Mouse (Mus musculus) gonadal fat pad, adult 2 months (tissue): ENCODE measurements at regions not wholly inside any gene's neighbourhood (a gene's known extent, or its start where the extent isn't known, plus 50 kb on each side); places are given as distances from the start of the nearest gene placed in this dataset.
A peak's percentile ranks its signal among the peaks of the same experiment; 100 is the strongest.

ENCODE experiments used
- DNase-seq: peaks from one replicate; pipeline ENCODE4 v3.0.0-alpha.2; 2012; ENCODE audit warnings: low read depth

DNA sequence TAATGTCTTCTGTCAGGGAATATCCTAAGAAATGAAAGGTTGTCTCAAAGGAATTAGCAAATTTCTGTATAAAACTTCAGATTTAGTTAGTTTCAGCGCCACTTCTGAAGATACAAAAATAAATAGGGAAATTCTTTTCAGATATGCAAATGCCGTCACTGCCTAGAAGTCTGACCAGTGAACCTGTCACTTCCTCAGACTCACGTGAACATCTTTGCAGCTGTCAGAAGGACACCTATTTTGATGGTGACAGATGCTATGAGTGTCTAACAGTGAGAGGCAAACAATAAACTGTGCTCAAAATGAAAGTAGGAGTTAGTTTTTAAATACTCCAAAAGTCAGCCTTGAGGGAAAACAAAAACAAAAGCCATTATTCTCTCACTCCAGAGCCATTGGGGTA, 57.5 kb upstream of the Igf1r start:
- no peak for DNase-seq

DNA sequence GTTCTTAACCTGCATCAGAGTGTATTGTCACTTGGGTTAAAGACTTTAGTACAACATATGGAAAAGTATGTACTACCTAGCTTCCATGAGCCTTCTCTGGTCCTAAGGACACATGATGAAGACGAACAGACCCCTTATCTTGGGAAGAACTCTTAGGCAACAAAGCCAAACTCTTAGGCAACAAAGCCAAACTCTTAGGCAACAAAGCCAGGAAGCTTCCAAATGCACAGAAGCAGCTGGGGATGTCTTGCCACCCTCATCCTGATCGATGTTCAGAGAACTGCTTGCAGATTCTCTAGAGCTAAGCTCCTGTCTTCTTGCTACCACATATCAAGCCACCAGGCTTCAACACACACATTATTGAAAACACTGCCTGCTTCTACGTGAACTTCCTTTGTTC, 59.7 kb upstream of the Igf1r start:
- DNase-seq = no peak

GRCm38 (mm10) chr7:67883040-67883439, 69.6 kb upstream of the Igf1r start:
- no peak for DNase-seq

DNA sequence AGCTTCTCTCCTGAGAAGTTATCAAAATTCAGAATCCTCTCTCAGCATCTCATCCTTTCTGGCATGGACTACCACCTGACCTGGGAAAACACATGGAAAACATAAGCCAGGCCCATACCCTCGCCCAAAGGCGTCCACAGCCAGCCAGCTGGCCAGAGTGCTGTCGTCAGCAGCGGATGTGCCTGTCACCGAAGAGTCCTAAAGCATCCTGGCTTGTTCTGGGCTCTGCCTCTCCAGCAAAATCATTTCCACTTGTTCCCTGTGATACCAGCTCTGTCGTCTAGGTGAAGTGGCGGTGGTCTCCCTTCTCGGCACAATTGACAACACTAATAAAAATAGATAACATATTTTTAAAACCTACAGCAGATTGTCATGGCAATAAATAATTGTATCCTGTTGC, 70.0 kb upstream of the Igf1r start:
- no peak for DNase-seq

- DNase-seq = no peak
Measured at GRCm38 (mm10) chr7:67878226-67878625, 74.4 kb upstream of the Igf1r start.

GRCm38 (mm10) chr7:67877587-67877986, 75.0 kb upstream of the Igf1r start:
- DNase-seq = no peak

- DNase-seq = no peak
Measured at GRCm38 (mm10) chr7:67854080-67855022, 94.8 kb upstream of the Synm start.

DNA sequence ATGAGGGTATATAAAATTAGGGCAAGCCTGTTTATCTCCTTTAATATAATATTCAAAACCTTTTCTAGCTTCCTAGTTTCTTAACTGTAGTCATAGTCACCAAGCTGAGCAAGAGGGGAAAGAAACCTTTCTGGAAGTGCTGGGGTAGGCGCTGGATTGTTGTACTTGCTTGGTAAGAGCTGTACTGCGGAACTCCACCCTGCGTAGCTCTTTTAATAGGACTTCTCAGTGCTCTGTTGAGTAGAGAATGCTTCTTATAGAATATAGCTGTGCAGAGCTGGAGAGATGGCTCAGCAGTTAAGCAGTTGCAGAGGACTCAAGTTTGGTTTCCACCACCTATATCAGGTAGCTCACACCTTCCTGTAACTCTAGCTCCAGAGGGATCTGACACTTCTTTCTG, 93.3 kb upstream of the Synm start:
- DNase-seq = no peak

- no peak for DNase-seq
Measured at GRCm38 (mm10) chr7:67849509-67849862, 89.9 kb upstream of the Synm start.

GRCm38 (mm10) chr7:67848589-67849508, 89.3 kb upstream of the Synm start:
- no peak for DNase-seq

GRCm38 (mm10) chr7:67846796-67847195, 87.3 kb upstream of the Synm start:
- DNase-seq = no peak

DNA sequence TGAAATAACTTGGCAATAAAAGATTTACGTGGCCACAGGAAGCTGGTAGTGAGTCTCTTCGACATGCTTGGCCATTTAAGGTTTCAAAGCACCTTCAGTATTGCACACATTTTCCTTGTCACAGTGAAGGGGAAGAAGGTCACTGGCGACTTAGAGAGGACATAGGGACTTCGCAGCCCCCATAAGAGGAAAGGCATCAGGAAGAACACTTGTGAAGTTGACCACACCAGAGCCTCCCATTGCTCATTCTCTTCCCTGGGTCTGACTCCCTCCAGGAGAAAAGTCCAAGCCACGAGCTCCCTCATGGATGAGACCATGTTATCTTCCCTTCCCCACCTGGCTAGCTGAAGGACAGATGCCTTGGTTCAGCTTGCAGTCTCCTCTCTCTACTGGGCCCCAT, 77.4 kb upstream of the Synm start:
- no peak for DNase-seq

DNA sequence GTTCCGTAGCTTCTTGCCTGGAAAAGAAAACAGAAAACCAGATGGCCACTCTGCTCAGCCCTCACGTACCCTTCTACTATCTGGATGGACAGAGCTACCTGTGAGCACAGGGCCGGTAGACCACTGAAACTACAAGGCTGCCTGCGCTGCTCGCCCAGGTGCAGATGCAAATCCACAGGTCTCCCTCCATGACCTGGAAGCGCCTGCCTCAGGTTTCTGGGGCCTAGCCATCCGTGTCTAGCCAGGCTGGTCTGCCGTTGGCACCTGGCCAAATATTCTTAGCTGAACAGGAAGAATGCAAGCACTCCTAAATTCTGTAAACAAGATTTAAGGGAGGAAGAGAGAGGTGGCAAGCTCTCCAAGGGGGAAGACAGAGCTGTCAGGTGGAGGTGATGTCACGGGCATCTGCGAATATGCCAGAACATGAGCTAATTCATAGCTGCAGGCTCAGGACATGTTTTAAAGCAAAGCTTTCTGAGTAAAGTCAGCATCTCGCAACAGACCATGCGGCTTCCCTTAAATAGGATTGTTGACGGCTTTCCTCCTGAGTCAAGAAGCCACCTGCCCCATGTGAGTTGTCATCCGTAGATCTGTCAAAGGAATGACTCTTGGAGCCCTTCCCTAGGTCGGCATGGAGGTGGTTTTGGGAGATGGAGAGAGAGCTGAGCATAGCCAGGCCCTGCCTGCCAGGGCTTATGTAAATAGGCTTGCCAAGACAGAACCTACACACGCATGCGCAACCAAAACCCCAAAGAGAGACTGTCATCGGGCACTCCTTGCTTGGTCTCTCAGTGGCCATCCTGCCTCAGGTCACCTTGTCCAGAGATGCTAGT, 76.8 kb upstream of the Synm start:
- peak; percentile 38 for DNase-seq

DNA sequence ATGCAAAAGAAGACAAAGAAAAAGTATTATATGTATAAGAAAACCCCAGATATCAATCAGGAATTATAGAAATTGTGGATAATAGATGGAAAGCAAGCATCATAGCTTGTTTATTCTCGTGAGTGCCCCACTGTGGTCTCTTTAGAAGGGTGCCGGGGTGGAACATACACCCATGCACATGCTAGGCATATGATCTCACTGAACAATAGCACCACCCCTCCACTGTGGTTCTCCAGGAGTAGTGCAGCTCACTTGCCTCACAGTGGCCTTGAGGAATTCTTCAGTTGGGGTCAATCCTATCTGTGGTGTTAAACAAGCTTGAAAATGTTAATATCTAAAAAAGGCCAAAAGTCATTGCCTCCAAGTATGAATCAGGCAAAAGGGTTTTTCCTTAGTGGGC, 72.2 kb upstream of the Synm start:
- no peak for DNase-seq

DNA sequence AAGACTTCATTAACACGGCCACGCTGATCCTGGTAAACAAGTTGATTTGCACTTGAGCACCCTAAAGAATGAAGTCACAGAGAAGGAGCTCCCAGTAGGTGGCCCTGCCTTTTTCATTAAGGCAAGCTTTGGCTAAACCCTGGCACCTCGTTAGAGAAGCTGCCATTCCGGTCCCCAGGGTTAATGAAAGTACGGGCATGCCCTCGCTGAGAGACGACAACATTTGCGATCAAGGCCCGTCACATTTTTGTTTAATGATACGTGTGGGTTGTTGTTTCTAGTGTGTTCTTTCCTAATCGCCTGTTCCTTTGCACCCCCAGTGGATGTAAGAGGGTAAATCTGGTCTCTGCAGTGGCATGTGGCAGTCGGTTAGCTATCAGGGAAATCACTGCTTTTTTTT, 67.8 kb upstream of the Synm start:
- no peak for DNase-seq

- no peak for DNase-seq
Measured at GRCm38 (mm10) chr7:67826936-67827335, 67.4 kb upstream of the Synm start.

DNA sequence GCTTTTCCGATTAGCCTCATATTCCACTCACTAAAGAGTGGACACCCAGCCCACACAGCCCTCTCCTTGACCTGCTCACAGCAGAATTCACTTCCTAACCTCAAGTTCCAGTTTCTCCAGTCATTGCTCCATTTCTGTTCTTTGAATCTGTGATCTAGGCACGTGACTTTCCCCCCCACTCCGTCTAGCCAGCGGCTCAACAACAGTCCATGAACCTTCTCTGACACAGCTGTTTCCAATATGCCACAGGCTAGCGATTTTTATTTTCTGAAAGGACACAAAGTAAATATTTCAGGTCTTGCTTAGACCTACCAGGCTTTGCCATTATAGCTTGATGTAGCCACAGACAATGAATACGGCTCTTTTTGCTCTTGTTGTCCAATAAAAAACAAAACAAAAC, 66.8 kb upstream of the Synm start:
- DNase-seq = no peak

- DNase-seq = no peak
Measured at GRCm38 (mm10) chr7:67825636-67826280, 66.2 kb upstream of the Synm start.

DNA sequence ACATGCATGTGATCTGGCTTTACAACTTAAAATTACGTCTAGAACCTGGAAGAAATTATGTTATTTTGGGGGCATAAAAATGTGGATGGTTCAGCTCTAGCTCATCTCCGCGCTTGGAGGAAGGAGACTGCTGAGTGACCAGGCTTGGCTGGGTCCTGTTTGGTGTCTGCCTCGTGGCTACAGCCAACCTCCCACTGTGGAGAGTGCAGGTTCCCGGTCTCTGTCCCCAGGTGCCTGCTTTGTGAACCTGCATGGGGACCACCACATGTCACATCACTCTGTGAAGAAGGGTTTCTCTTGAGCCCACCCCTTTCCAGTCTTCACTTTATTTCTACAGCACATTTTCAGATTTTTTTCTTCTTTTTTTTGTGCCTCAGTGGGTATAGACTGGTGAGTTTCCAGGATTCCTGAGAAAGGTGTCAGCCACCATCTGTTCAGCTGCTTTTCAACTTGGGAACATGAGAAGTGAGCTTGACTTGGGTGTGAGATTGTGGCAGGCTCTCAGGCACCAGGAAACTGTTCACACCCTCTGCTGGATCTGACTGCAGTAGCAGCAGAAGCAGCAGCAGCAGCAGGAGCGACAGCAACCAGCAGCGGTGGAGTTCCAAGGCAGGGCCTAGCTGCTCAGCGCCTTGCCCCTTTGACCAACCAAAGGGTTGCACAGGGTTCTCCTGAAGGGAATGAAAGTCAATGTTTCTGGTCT, 64.6 kb upstream of the Synm start:
- DNase-seq = no peak

- no peak for DNase-seq
Measured at GRCm38 (mm10) chr7:67819551-67819950, 60.0 kb upstream of the Synm start.

DNA sequence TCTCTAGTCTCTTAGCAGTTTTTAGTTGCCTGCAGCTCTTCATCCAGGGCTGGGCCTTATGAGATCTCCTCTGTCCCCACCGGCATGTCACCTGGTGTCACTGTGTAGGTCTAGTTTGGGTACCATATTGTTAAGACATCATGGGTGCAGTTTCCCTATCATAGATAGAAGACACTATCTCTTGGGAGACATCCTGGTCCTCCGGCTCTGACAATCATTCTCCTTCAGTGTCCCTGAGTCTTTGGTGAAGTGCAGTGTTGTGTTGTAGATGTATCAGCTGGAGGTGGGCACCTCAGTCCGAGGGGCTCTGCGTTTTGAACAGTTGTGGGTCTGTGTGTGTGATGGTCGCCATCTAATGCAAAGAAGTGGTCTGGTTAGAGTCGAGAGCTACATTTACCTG, 58.0 kb upstream of the Synm start:
- DNase-seq = no peak
